Mouse (Mus musculus): Measurements from ENCODE around the gene Hoxb13.

The Hoxb13 gene

GRCm38 (mm10) chr11:96193521-96194400 is at the start of gene Hoxb13:
TSS of gene Hoxb13 (plus strand) at chr11:96194316.
- peak; percentile 77 for DNase-seq (ENCODE audit: extremely low read depth, insufficient read length, low spot score)

DNA sequence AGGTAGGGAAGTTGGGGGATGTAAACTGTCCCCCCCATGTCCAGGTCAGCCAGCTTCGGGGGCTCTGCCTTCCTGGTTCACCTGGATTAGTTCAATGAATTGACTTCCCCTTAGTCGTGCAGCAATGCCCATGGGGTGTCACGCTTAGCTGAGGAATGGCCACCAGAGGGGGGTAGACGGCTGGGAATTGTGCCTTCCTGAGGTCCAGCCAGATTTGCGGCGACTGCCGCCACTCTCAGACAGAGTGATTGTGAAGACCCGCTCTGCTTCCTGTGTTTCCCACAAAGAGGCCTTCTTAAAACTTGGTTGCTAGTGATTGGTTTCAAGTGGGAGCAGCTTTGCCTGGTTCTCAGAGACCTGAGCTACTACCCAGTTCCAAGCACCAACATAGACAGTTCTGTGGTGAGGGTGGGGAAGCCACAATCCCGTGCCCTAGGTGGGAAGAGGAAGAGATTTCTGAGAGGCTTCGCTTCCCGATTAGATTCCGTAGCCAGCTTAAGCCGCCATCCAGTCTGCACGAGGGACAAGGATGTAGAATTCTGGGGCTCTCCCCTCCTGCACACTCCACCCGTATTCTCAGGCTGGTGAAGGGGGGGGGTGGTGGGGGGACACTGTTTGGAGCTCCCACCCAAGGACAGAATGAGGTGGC is 48.4 kb upstream of the Hoxb13 start:
- DNase-seq (ENCODE audit: extremely low read depth, insufficient read length, low spot score), result peak; percentile 63

DNA sequence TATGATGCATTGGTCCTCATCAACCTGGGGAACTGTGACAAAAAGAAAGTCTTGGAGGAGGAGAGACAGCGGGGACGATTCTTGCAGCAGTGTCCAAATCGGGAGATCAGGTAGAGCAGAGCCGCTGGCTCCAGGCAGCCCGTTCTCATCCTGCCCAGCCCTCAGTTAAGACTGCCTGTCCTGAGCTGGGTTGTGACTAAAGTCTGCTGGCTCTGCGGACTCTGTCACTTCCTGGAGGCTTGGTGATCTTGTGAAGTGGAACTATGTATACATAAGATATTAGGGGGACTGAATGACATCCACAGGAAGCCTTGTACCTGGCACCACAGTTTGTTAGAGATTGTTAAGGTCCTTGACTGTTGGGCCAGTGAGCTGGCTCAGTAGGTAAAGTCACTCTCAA is 46.6 kb upstream of the Hoxb13 start:
- no peak for DNase-seq (ENCODE audit: extremely low read depth, insufficient read length, low spot score)

GRCm38 (mm10) chr11:96164769-96165168 is 29.3 kb upstream of the Hoxb13 start:
- no peak for DNase-seq (ENCODE audit: extremely low read depth, insufficient read length, low spot score)

DNA sequence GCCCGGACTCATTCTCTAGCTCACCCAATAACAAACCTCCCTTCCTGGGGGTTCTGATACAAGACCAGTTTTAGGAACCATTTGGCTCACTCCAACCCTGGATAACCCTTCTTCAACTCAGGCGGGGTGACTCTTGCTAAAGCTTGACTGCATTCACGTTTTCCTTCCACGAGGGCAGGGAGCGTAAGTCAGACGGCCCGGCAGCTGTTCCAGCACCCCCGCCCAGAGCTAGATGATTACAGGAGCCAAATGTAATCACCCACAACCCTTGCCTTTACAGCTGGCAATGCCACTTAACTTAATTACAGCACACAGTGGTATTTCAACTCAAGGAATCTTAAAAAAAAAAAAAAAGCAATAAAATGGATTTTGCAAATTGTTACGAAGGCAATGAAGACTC is 26.0 kb upstream of the Hoxb13 start:
- no peak for DNase-seq (ENCODE audit: extremely low read depth, insufficient read length, low spot score)

GRCm38 (mm10) chr11:96169016-96169415 is 25.1 kb upstream of the Hoxb13 start:
- DNase-seq (ENCODE audit: extremely low read depth, insufficient read length, low spot score), result no peak

- no peak for DNase-seq (ENCODE audit: extremely low read depth, insufficient read length, low spot score)
Measured at GRCm38 (mm10) chr11:96170711-96171379, 23.3 kb upstream of the Hoxb13 start.

DNA sequence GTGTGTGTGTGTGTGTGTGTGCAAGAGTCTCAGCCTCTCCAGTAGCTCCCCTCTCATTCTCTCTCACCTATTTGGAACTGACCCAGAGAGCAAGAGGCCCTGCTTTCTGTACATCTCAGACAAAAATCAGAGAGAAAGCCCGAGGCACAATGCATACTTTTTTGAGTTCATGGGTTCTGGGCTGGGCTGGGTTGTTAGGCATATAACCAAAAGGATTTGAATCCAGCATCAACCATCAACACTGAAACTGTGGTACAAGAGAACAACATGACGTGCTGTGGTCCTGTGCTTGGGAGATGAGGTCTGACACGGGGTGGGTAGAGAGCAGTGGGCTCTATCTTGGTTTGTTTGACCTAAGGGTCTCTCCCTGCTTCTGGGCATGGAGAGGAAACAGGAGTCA is 22.5 kb upstream of the Hoxb13 start:
- DNase-seq (ENCODE audit: extremely low read depth, insufficient read length, low spot score), result no peak

DNA sequence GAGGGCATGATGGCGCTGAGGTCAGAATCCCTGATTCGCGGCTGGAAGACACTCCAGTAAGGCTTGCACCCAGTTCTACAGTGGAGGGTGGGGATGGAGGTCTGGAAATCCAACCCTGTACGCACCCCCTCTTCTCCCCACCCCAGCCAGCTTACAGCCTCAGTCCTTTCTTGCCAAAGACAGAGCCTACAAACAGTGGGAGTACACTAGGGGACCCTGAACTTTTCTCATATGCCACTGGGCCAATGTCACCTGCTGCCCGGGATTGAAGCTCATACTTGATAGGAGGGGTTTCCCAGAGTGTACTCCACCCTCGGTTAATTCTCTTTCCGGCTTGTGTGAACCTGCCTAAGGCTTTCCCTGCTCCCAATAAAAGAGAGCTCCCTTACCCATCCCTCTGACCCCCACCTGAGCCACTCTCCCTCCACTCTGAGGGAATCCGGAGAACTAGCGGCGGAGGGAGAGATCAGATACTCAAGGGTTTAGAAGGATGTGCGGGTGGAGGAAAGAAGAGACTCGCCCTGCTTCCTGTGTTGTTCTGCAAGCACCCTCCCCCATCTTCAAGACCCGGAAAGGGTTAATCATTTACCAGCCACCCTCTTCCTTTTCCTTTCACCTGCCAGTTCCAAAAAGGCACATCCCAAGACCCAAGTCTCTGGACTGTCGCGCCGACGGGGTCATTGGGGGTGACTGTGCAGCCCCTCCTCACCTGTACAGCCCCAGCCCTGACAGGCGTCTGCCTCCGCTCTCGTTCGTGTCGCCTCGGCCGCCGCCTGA is 21.4 kb upstream of the Hoxb13 start:
- no peak for DNase-seq (ENCODE audit: extremely low read depth, insufficient read length, low spot score)

GRCm38 (mm10) chr11:96173288-96173840 is 20.8 kb upstream of the Hoxb13 start:
- DNase-seq (ENCODE audit: extremely low read depth, insufficient read length, low spot score), result no peak

DNA sequence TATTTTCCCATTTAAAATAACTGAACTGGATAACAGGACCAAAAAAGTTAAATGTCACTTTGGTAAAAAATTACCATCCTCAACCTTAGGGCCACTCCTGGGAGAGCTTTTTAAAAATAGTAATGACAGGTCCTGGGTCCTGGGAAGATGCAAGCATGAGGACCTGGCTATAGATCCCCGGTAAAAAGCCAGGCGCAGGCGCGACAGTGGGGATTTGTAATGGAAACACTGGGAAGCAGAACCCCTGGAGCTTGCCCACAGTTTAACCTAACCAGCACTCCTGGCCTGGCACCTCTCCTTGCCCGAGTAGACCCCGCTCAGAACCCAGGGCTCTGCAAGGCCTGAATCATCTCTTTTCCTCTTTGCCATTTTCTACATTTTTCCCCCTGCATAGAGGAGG is 19.2 kb upstream of the Hoxb13 start:
- DNase-seq (ENCODE audit: extremely low read depth, insufficient read length, low spot score), result no peak

DNA sequence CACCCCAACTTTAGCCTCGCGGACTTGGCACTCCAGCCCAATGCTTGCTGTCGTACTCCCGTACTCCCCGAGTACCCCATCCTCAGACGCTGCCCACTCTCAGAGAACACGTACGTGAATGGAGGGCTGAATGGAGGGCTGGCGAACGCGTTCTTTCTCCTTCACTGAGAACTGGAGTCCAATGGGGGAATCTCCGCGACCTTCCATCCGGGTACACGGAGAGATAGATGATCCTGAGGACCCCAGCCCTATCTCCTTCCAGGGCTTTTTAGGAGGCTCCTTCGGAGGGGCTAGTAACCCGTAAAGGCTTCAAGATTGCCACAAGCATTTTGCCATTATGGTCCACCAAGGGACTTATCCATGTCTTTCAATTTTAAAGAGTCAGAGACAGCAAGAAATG is 18.6 kb upstream of the Hoxb13 start:
- no peak for DNase-seq (ENCODE audit: extremely low read depth, insufficient read length, low spot score)

DNA sequence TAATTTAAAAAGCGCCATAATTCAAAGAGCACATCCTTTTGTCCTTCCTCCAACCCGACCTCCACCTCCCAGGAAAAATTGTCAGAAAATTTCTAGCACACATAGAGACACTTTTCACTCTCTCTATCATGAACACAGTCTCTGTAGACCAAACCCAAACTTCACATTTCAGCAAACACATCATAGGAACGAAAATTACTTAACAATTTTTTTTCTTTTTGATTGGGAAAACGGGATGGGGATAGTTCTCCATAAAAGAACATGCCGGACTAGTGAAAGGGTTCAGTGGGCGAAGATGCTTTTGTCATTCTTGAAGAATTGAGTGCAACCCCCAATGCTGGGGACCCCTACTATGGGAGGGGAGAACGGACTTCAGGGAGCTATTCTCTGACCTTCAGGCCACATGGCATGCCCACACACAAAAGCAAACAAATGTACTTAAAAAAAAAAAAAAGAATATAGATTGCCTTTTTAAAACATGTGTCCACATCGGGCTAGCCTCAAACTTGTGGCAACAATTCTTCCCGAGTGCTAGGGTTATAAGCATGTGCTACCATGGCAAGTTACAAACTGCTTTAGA is 18.1 kb upstream of the Hoxb13 start:
- DNase-seq (ENCODE audit: extremely low read depth, insufficient read length, low spot score), result no peak

GRCm38 (mm10) chr11:96176841-96177240 is 17.3 kb upstream of the Hoxb13 start:
- DNase-seq (ENCODE audit: extremely low read depth, insufficient read length, low spot score), result no peak

- DNase-seq (ENCODE audit: extremely low read depth, insufficient read length, low spot score), result no peak
Measured at GRCm38 (mm10) chr11:96177546-96178174, 16.5 kb upstream of the Hoxb13 start.

DNA sequence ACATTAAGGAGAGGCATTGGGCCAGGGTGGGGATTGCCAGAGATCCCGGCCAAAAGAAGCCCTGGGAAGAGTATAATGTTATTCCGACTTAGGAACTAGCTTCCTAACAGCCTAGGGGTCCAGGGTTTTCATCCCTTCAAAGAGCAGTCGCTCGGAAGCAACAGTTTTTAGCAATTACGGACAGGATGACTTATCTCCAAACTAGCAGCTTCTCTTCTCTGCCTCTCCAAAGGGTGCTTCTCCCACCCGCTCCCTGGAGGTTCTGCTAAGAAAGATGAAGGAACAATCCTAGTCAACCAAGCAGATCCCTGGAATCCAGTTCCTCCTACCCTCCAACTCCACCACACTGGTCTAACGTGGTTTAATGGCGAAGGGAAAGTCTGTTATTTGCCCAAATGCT is 15.8 kb upstream of the Hoxb13 start:
- no peak for DNase-seq (ENCODE audit: extremely low read depth, insufficient read length, low spot score)

DNA sequence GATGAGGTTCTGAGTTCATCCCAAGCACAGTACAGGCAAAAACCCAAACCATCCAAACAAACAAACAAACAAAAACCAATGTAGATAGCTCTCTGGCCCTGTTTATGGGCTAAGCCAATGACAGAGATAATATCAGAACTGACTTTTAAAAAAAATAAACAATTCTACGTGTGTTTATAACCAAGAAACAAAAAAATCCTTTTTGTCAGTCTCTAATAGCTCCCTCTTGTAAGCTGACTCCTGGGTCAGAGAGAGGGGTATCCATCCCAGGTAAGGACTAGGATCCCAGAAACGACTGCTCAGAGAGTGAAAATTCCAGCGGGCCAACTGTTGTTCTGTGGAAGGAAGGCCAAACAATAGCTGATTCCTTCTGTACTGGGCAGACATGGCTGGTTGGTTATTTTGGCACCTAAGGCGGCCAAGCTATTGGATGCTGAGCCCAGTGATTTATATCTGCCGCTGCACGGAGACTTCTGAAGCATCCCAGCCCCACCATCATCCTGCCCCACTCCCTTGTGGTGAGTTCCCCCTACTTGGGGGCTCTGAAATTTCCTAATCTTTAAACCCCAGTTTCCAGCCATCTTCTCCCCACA is 15.1 kb upstream of the Hoxb13 start:
- no peak for DNase-seq (ENCODE audit: extremely low read depth, insufficient read length, low spot score)

GRCm38 (mm10) chr11:96181061-96181460 is 13.1 kb upstream of the Hoxb13 start:
- DNase-seq (ENCODE audit: extremely low read depth, insufficient read length, low spot score), result no peak

- no peak for DNase-seq (ENCODE audit: extremely low read depth, insufficient read length, low spot score)
Measured at GRCm38 (mm10) chr11:96184233-96184632, 9.9 kb upstream of the Hoxb13 start.

All from 3134 (cell line).